In genomic region chr2:174283341-174283740, GRCm38 (mm10) we compare ENCODE assay signal across 9 mouse cellular contexts. TPM values are rescaled to one million over a fixed set of nuclear protein-coding genes. Genes with fewer than 3 reads are reported as not detected.
DNase-seq lines count a peak whose midpoint lies in the region; ATAC-seq lines count a peak whose summit lies in the region.
"Had no signal": no experiment of that assay in that cellular context is flagged by ENCODE, and none has a peak within 500 bp of the region (broad histone marks: within the 10 kb centered on the region; RNA-seq: fewer than 3 reads in every experiment).

No protein-coding gene starts in this region.

- H3K27ac ChIP-seq in heart, embryonic 10.5 days: no peak overlapping the region
- no peak overlapping the region for H3K27ac ChIP-seq in hindbrain, embryonic 13.5 days
- no peak overlapping the region for H3K27ac ChIP-seq in midbrain, embryonic 11.5 days (ENCODE audit: low read depth, low read length)

- peaks cover 41% of the 10 kb centered on the region for H3K27me3 ChIP-seq in heart, embryonic 10.5 days (ENCODE audit: insufficient read depth, poor library complexity, severe bottlenecking)
- peaks cover 55% of the 10 kb centered on the region for H3K27me3 ChIP-seq in hindbrain, embryonic 13.5 days
- H3K27me3 ChIP-seq in midbrain, embryonic 11.5 days (ENCODE audit: control insufficient read depth, insufficient read depth, low read length): peaks cover 38% of the 10 kb centered on the region

- no peak overlapping the region for H3K9ac ChIP-seq in hindbrain, embryonic 13.5 days
- H3K9ac ChIP-seq in midbrain, embryonic 11.5 days (ENCODE audit: low read length): no peak overlapping the region

- peaks cover 13% of the 10 kb centered on the region; the same call in 1 of the 2 replicates for H3K4me1 ChIP-seq in heart, embryonic 10.5 days
- peaks cover 18% of the 10 kb centered on the region; the same call in 1 of the 2 replicates for H3K4me1 ChIP-seq in hindbrain, embryonic 13.5 days (replicated peaks)
- peaks cover 2% of the 10 kb centered on the region; the same call in 1 of the 2 replicates for H3K4me1 ChIP-seq in midbrain, embryonic 11.5 days (ENCODE audit: control insufficient read depth, insufficient read depth, low read length)

- peaks cover 84% of the 10 kb centered on the region for H3K36me3 ChIP-seq in heart, embryonic 10.5 days
- H3K36me3 ChIP-seq in hindbrain, embryonic 13.5 days: peaks cover 71% of the 10 kb centered on the region
- peaks cover 46% of the 10 kb centered on the region for H3K36me3 ChIP-seq in midbrain, embryonic 11.5 days (ENCODE audit: control insufficient read depth, insufficient read depth, low read length)

- H3K4me3 ChIP-seq in heart, embryonic 10.5 days: peak overlapping the region; percentile 50
- peak overlapping the region; percentile 33 for H3K4me3 ChIP-seq in hindbrain, embryonic 13.5 days
- peak overlapping the region; percentile 11; the same call in 1 of the 2 replicates for H3K4me3 ChIP-seq in midbrain, embryonic 11.5 days (ENCODE audit: low read depth, low read length)

- no peak for ATAC-seq in hindbrain, embryonic 13.5 days (ENCODE audit: low FRiP score)
- no peak for ATAC-seq in midbrain, embryonic 11.5 days (ENCODE audit: low FRiP score)

- H3K9me3 ChIP-seq in heart, embryonic 10.5 days: peaks cover 3% of the 10 kb centered on the region; the same call in 1 of the 2 replicates
- H3K9me3 ChIP-seq in hindbrain, embryonic 13.5 days: peaks cover 25% of the 10 kb centered on the region
- H3K9me3 ChIP-seq in midbrain, embryonic 11.5 days (ENCODE audit: control insufficient read depth, low read length): peaks cover 19% of the 10 kb centered on the region; the same call in 1 of the 2 replicates

- H3K4me2 ChIP-seq in hindbrain, embryonic 13.5 days: peak overlapping the region; percentile 50
- peak overlapping the region; percentile 47 for H3K4me2 ChIP-seq in midbrain, embryonic 11.5 days

- intact Hi-C loops in heart, postnatal 36 days (cut with DNase I): loop anchor here (5.0 to 10.0 kb wide), 2 partner anchors 209 to 696 kb away; partner anchors contain the start of gene Stx16

- no peak for DNase-seq in heart, embryonic 10.5 days (ENCODE audit: low spot score)
- DNase-seq in heart, postnatal 36 days: no peak
- DNase-seq in ES-CJ7 (ENCODE audit: low read depth, low spot score) (peak; percentile 68), adipocyte (ENCODE audit: low spot score) (no peak)
- DNase-seq in midbrain, embryonic 11.5 days (ENCODE audit: low spot score, missing footprints): no peak
- no peak for DNase-seq in adrenal gland, adult 18-20 months (ENCODE audit: low spot score in 2 of 2)
- DNase-seq in adrenal gland, postnatal 10 days: no peak
- DNase-seq: thymus, adult 18-20 months had no signal

- WGBS in heart, embryonic 10.5 days: 54% methylated on average over 11 of the region's 11 CpGs
- WGBS in hindbrain, embryonic 13.5 days: 47% methylated on average over 11 of the region's 11 CpGs
- 55% methylated on average over 11 of the region's 11 CpGs for WGBS in midbrain, embryonic 11.5 days

RNA-seq across cellular contexts. Expression of gene Gnas, which starts 0.8 kb away (rescaled TPM):
- 964 and 1,128 TPM in 2 replicates for polyA plus RNA-seq in heart, embryonic 10.5 days (2016; fragmentation: Nextera tagmentation; extraction: Ambion mirVana)
- 1,000 to 10,000 TPM; 1,171 to 1,227 TPM for total RNA-seq in heart, postnatal 36 days (2021)
- 1,452 and 1,516 TPM in 2 replicates for polyA plus RNA-seq in hindbrain, embryonic 13.5 days (2015; fragmentation: Nextera tagmentation; extraction: Ambion mirVana)
- polyA plus RNA-seq in midbrain, embryonic 11.5 days (2014; fragmentation: Nextera tagmentation; extraction: Ambion mirVana): 1,087 and 1,162 TPM in 2 replicates
- total RNA-seq in adrenal gland, adult 18-20 months (2021): 1,000 to 10,000 TPM; 2,555 to 2,708 TPM
- total RNA-seq in adrenal gland, postnatal 10 days (2021): 1,000 to 10,000 TPM; 5,524 to 6,088 TPM
